Mouse (Mus musculus) heart, postnatal 0 days (tissue): ENCODE results near the gene Myo1b. TPM values are rescaled to one million over a fixed set of nuclear protein-coding genes. Genes with fewer than 3 reads are reported as not detected.

Experiments
- ATAC-seq: fragments of 200-750 bp; cut with Nextera tagmentation; 2 replicates; pipeline ENCODE4 v1.8.0; 2017; ENCODE audit warnings: low read depth, moderate number of reproducible peaks, moderate library complexity; ENCODE audit not compliant: insufficient read depth
- DNase-seq: peaks from one replicate; pipeline ENCODE4 v3.0.0-alpha.2; 2016; ENCODE audit warnings: low spot score
- H3K27ac ChIP-seq: fragments of 300-500 bp; sonication (generic); 2 replicates; pipeline ENCODE4 v1.5.1; 2014; ENCODE audit warnings: low read depth, mild to moderate bottlenecking
- H3K27me3 ChIP-seq: fragments of 300-500 bp; sonication (generic); 2 replicates; pipeline ENCODE4 v1.6.1; 2014; ENCODE audit warnings: low read length, mixed read lengths; ENCODE audit not compliant: control insufficient read depth, insufficient read depth
- H3K36me3 ChIP-seq: fragments of 300-500 bp; sonication (generic); replicated peaks from 2 replicates; pipeline ENCODE4 v1.6.1; 2014; ENCODE audit warnings: low read length, mixed read lengths; ENCODE audit not compliant: control insufficient read depth, insufficient read depth
- H3K4me1 ChIP-seq: fragments of 300-500 bp; sonication (generic); 2 replicates; pipeline ENCODE4 v1.6.1; 2014; ENCODE audit warnings: antibody characterized with exemption; ENCODE audit not compliant: control insufficient read depth, insufficient read depth
- H3K4me2 ChIP-seq: fragments of 300-500 bp; sonication (generic); 2 replicates; pipeline ENCODE4 v1.6.1; 2014; ENCODE audit warnings: low read depth, mild to moderate bottlenecking, low read length, moderate library complexity
- H3K4me3 ChIP-seq: fragments of 300-500 bp; sonication (generic); 2 replicates; pipeline ENCODE4 v1.5.1; 2014; ENCODE audit warnings: low read depth, low read length
- H3K9ac ChIP-seq: fragments of 300-500 bp; sonication (generic); replicated peaks from 2 replicates; pipeline ENCODE4 v1.6.1; 2014; ENCODE audit warnings: low read depth, low read length, mixed read lengths
- H3K9me3 ChIP-seq: fragments of 300-500 bp; sonication (generic); replicated peaks from 2 replicates; pipeline ENCODE4 v1.6.1; 2016; ENCODE audit warnings: low read length; ENCODE audit not compliant: control insufficient read depth
- CTCF ChIP-seq: IDR thresholded peaks from 2 replicates; pipeline ENCODE4 v1.5.1; 2016; ENCODE audit warnings: antibody characterized with exemption, control low read depth, low read depth
- EP300 ChIP-seq: IDR thresholded peaks from 2 replicates; pipeline ENCODE4 v1.6.1; 2016; ENCODE audit warnings: antibody characterized with exemption, low read depth
- WGBS: fragments of 180-500 bp; shearing (Covaris S2); extraction: QIAGEN DNeasy Blood & Tissue Kit; methylation state at CpG from one replicate; pipeline ENCODE4 v1.1.7; 2014; 5-methylcytosine and 5-hydroxymethylcytosine counted together
- polyA plus RNA-seq: library from polyadenylated mRNA; unstranded; fragments of >200 nt; fragmentation: Nextera tagmentation; extraction: Ambion mirVana; gene quantifications from 2 replicates; pipeline ENCODE4 v1.2.1, GENCODE M21; 2015
- total RNA-seq: library from RNA; depleted of rRNA; stranded (reverse); fragments of >200 nt; gene quantifications from 2 replicates; pipeline ENCODE4 v1.2.3, GENCODE M21; 2014; ENCODE audit warnings: low replicate concordance

Myo1b gene
- total and polyA plus RNA-seq, 2 experiments from 2014 or later: 12.6 to 24.3 TPM

DNA sequence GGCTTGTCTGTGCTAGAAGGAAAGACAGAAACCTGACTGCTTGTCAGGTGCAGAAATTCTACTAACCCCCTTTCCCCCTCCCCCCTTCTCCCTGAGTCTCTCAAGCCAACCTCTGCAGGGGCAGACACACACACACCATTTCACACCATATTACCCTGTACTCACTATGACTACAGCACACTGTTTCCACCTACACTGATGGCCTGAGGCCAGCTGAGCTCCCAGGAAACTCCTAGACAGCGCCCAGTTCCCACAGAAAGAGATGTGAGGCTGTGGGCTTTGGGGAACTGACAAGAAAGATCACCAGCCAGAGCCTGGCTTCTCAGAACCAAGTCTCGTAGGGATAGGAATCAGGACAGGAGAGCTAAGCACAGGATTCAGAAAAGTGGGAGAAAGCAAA is 6.7 kb downstream of the Myo1b start:
- Histone ChIP-seq H3K4me1 (peaks cover 24% of the 10 kb centered on the region; the same call in 1 of the 2 replicates), H3K9me3 (no peaks in the 10 kb centered on the region), H3K27me3 (no peaks in the 10 kb centered on the region), H3K9ac (no peak overlapping the region), H3K36me3 (0 out of 2 replicates have a peak, but pooled peaks cover 4% of the 10 kb centered on the region), H3K4me2 (no peak overlapping the region), H3K4me3 (no peak overlapping the region), H3K27ac (no peak overlapping the region)
- WGBS: 66% methylated on average over 2 of the region's 2 CpGs
- no peak for TF ChIP-seq EP300
- TF ChIP-seq CTCF: no peak
- DNase-seq: no peak
- no peak for ATAC-seq

DNA sequence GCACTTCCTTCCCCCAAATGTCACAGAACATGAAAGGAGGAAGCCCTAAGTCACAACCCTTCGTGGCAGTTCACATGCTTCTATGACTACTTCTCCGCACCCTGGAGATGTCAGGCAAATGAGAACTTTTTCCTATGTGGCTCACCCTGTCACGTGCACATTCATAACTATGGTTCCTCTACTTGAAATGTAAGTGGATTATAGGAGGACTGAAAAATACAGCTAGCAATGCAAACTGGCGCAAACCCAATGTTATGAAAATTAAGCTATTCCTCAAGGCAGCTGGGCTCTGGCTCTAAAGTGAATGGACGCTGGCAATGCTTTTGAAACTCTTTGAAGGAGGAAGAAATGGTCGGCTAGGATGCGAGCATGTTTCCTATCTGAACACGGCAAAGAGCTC is 8.1 kb downstream of the Myo1b start:
- no peak overlapping the region for H3K4me3 ChIP-seq
- no peaks in the 10 kb centered on the region for H3K9me3 ChIP-seq
- no peak for TF ChIP-seq EP300
- TF ChIP-seq CTCF: no peak
- H3K4me1 ChIP-seq: peaks cover 13% of the 10 kb centered on the region; the same call in 1 of the 2 replicates
- 0 out of 2 replicates have a peak, but pooled peaks cover 4% of the 10 kb centered on the region for H3K36me3 ChIP-seq
- WGBS: 43% methylated on average over 8 of the region's 8 CpGs
- H3K27ac ChIP-seq: 0 out of 2 replicates have a peak overlapping the region, but pooled peaks have one; percentile 1
- DNase-seq: no peak
- no peaks in the 10 kb centered on the region for H3K27me3 ChIP-seq
- H3K4me2 ChIP-seq: no peak overlapping the region
- H3K9ac ChIP-seq: no peak overlapping the region
- ATAC-seq: no peak

DNA sequence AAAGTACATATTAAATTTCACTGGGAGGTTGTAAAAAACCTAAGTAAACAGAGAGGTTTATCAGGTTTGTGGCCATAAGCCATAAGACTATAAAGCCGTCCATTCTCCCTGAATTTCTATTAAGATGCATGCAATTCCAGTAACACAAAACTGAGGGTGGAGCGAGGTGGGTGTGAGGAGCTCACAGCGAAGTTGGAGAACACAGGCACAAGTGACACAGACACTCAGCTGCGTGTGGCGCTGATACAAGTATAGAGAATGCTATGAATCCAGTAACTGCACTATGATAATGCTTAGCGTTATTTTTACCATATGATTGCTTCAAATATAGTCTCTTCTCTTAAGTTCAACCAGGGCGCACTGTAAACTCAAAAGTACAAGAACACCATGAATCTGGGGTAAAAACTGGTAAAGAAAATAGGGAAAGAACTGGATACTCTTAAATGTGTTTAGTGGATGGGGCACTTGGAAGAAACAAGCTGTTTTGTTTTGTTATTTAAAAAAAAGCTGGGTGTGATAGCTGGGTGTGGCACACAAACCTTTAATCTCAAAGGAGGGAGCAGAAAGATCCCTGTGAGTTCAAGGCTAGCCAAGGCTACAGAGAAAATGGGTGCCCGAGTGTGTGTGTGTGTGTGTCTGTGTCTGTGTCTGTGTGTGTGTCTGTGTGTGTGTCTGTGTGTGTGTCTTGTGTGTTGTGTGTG is 9.5 kb downstream of the Myo1b start:
- no peaks in the 10 kb centered on the region for H3K9me3 ChIP-seq
- H3K4me3 ChIP-seq: no peak overlapping the region
- H3K9ac ChIP-seq: no peak overlapping the region
- DNase-seq: no peak
- no peak for TF ChIP-seq CTCF
- no peak for TF ChIP-seq EP300
- no peak for ATAC-seq
- H3K4me1 ChIP-seq: peaks cover 13% of the 10 kb centered on the region; the same call in 1 of the 2 replicates
- H3K27ac ChIP-seq: no peak overlapping the region
- no peak overlapping the region for H3K4me2 ChIP-seq
- H3K36me3 ChIP-seq: 0 out of 2 replicates have a peak, but pooled peaks cover 4% of the 10 kb centered on the region
- 79% methylated on average over 8 of the region's 8 CpGs for WGBS
- no peaks in the 10 kb centered on the region for H3K27me3 ChIP-seq

DNA sequence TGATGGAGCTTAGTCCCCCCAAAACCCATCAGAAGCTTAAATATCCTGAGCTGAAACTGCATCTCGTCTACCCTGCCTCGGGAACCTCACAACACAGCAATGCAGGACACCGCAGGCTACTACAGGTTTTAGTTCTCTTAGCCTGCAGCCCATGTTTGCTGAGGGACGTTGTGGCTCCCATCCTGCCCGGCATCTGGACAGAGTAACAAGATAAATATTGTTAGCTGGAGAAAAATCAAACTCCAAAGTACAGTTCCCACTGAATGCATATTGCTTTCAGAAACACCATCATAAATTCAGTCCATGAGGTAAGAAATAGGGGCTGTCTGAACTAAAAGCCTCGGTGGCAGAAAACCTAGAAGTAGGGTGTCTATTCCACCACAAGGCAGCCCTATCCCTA is 10.8 kb downstream of the Myo1b start:
- no peaks in the 10 kb centered on the region for H3K9me3 ChIP-seq
- 0 out of 2 replicates have a peak, but pooled peaks cover 3% of the 10 kb centered on the region for H3K36me3 ChIP-seq
- peaks cover 13% of the 10 kb centered on the region; the same call in 1 of the 2 replicates for H3K4me1 ChIP-seq
- H3K4me3 ChIP-seq: no peak overlapping the region
- no peaks in the 10 kb centered on the region for H3K27me3 ChIP-seq
- no peak for DNase-seq
- H3K9ac ChIP-seq: no peak overlapping the region
- no peak for ATAC-seq
- WGBS: 78% methylated on average over 6 of the region's 6 CpGs
- TF ChIP-seq CTCF (no peak), EP300 (no peak)
- H3K27ac ChIP-seq: no peak overlapping the region
- H3K4me2 ChIP-seq: no peak overlapping the region

DNA sequence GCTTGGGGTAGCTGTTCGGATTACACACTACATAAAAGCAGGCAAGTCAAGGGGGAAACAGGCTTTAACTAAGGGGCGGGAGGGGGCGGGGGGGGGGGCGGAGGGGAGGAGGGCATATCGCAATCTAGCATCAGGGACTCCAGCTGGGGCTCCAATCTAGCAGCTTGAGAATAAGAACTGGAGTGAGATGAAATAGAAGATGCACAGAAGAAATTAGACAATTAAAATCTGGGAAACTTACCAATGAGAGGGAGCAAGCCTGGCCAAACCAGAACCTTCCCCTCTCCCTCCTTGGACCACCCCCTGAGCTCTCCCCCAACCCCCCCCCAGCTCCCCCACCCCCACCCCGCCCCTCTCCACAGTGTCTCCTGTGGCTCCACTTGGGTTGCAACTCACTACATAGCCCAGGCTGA is 18.7 kb downstream of the Myo1b start:
- Histone ChIP-seq H3K36me3 (no peaks in the 10 kb centered on the region), H3K4me2 (no peak overlapping the region), H3K27ac (no peak overlapping the region), H3K9me3 (no peaks in the 10 kb centered on the region), H3K4me3 (no peak overlapping the region), H3K27me3 (no peaks in the 10 kb centered on the region), H3K9ac (no peak overlapping the region), H3K4me1 (peaks cover 4% of the 10 kb centered on the region)
- 61% methylated on average over 6 of the region's 6 CpGs for WGBS
- TF ChIP-seq EP300 (no peak), CTCF (no peak)
- DNase-seq (no peak), ATAC-seq (no peak)

DNA sequence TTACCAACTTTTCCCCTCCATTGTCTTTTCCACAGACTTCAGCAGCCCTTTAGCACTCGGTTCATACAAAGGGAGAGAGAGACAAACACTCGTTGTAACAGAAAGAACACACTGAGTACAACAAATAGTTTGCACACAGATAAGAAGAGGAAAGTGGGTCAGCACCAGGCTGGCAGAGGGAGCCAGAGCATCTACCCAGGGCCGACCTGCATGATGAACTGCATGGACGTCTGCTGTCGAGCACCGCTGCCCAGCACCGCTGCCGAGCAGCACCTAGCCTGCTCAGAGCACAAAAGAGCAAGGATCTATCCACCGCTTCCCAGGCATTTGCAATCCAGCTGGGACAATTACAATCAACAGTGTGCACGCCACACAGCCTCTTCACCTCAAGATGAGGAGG is 19.9 kb downstream of the Myo1b start:
- H3K4me3 ChIP-seq: no peak overlapping the region
- H3K9me3 ChIP-seq: no peaks in the 10 kb centered on the region
- TF ChIP-seq EP300 (no peak), CTCF (no peak)
- no peaks in the 10 kb centered on the region for H3K27me3 ChIP-seq
- 53% methylated on average over 10 of the region's 10 CpGs for WGBS
- H3K4me2 ChIP-seq: no peak overlapping the region
- no peak for DNase-seq
- ATAC-seq: no peak
- no peak overlapping the region for H3K27ac ChIP-seq
- H3K4me1 ChIP-seq: peaks cover 4% of the 10 kb centered on the region
- no peak overlapping the region for H3K9ac ChIP-seq
- no peaks in the 10 kb centered on the region for H3K36me3 ChIP-seq
